Mouse (Mus musculus) adrenal gland, adult 8-10 months (tissue): ENCODE measurements around the gene Itga11. TPM values are rescaled to one million over a fixed set of nuclear protein-coding genes. Genes with fewer than 3 reads are reported as not detected.
"Not testable (repeated sequence)": the region's sequence is repeated elsewhere in the genome, so short reads cannot be mapped to it uniquely, and the experiment has no call there.

Experiments used
- DNase-seq: peaks from one replicate; pipeline ENCODE4 v3.0.0; 2022
- total RNA-seq, 4 experiments: library from RNA; stranded (reverse); gene quantifications; 2 replicates each; pipeline ENCODE4 v1.2.4; 2022

Gene Itga11
- total RNA-seq, 4 experiments from 2014 or later: 2.1 to 3.3 (median 2.3) TPM

GRCm38 (mm10) chr9:62819494-62819893, 141.9 kb downstream of the Itga11 start:
- DNase-seq: no peak

GRCm38 (mm10) chr9:62819910-62820309, 142.3 kb downstream of the Itga11 start:
- DNase-seq: not testable (repeated sequence)

GRCm38 (mm10) chr9:62820829-62821228, 143.2 kb downstream of the Itga11 start:
- DNase-seq: no peak

GRCm38 (mm10) chr9:62821811-62822210, 144.2 kb downstream of the Itga11 start:
- DNase-seq: no peak

GRCm38 (mm10) chr9:62825791-62826393, 148.3 kb downstream of the Itga11 start:
- no peak for DNase-seq

- no peak for DNase-seq
Measured at GRCm38 (mm10) chr9:62826456-62826855, 148.8 kb downstream of the Itga11 start.

GRCm38 (mm10) chr9:62827939-62828652, 150.5 kb downstream of the Itga11 start:
- DNase-seq: no peak

GRCm38 (mm10) chr9:62828662-62829086, 151.0 kb downstream of the Itga11 start:
- peak; percentile 96 for DNase-seq

- DNase-seq: no peak
Measured at GRCm38 (mm10) chr9:62829877-62830276, 152.3 kb downstream of the Itga11 start.

Other genes starting within 250 kb of the Itga11 start
- gene Coro2b, start 140.8 kb upstream of the Itga11 start, total RNA-seq: 10 to 100 TPM; 12.4 to 20.2 (median 18.2) TPM
- 10 to 100 TPM; 32.0 to 39.4 (median 37.7) TPM for gene Fem1b, start 134.1 kb downstream of the Itga11 start, total RNA-seq
- 10 to 100 TPM; 19.4 to 28.7 (median 23.5) TPM for gene Cln6, start 161.0 kb downstream of the Itga11 start, total RNA-seq
- gene Calml4, start 180.3 kb downstream of the Itga11 start, total RNA-seq: 10 to 100 TPM in 2 of 4 experiments, 1 to 10 TPM in 2; 7.4 to 13.6 (median 10.6) TPM